Mouse (Mus musculus): Measurements from ENCODE around the gene Rtn4rl1.

DNA sequence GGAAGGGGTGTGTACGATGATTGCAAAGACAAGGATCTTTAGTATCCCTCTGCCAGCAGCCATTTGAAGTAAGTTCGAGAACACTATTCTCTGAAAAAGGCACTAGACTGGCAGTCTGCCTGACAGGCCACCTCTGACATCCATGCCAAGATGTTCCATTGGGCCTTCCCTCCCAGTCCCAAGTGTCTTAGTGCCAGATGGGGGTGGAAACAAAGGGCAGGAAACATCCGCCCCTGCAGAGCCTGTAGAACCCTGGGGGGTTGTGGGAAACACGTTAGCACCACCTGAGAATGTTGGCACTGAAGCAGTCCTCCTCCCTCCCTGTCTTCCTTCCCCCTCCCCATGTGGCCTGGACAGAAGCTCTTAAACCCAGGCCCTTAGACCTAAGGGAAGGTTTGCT is 36.5 kb upstream of the Rtn4rl1 start:
- no peak for TF ChIP-seq CTCF (IDR thresholded peaks at IDR 0.05; ENCODE audit: low read depth, low read length)
- no peak for TF ChIP-seq POLR2A (IDR thresholded peaks at IDR 0.05; ENCODE audit: extremely low read depth, insufficient read depth, low read length)

Measured in liver, adult 2 months (tissue).